Mouse (Mus musculus) forebrain, embryonic 14.5 days (tissue): ENCODE results near the gene Zdhhc20. TPM values are rescaled to one million over a fixed set of nuclear protein-coding genes. Genes with fewer than 3 reads are reported as not detected.

ENCODE experiments used
- ATAC-seq: fragments of 200-750 bp; cut with Nextera tagmentation; 2 replicates; pipeline ENCODE4 v1.8.0; 2017; ENCODE audit warnings: mild to moderate bottlenecking, moderate library complexity
- DNase-seq: peaks from one replicate; pipeline ENCODE4 v3.0.0-alpha.2; 2015; ENCODE audit warnings: low spot score
- H3K27ac ChIP-seq: fragments of 300-500 bp; sonication (generic); 2 replicates; pipeline ENCODE4 v1.5.1; 2014; ENCODE audit warnings: low read depth, mild to moderate bottlenecking, control low read depth, low read length, moderate library complexity
- H3K27me3 ChIP-seq: fragments of 300-500 bp; sonication (generic); replicated peaks from 2 replicates; pipeline ENCODE4 v1.6.1; 2014; ENCODE audit warnings: low read length, control low read depth, mixed read lengths; ENCODE audit not compliant: control insufficient read depth, insufficient read depth
- H3K36me3 ChIP-seq: fragments of 300-500 bp; sonication (generic); 2 replicates; pipeline ENCODE4 v1.6.1; 2014; ENCODE audit warnings: low read length, control low read depth; ENCODE audit not compliant: control insufficient read depth, insufficient read depth
- H3K4me1 ChIP-seq: fragments of 300-500 bp; sonication (generic); 2 replicates; pipeline ENCODE4 v1.6.1; 2014; ENCODE audit warnings: antibody characterized with exemption, low read length, control low read depth; ENCODE audit not compliant: control insufficient read depth, insufficient read depth
- H3K4me2 ChIP-seq: fragments of 300-500 bp; sonication (generic); 2 replicates; pipeline ENCODE4 v1.6.1; 2014; ENCODE audit warnings: mild to moderate bottlenecking, control low read depth, low read length
- H3K4me3 ChIP-seq: fragments of 300-500 bp; sonication (generic); 2 replicates; pipeline ENCODE4 v1.5.1; 2014; ENCODE audit warnings: low read depth, low read length, control low read depth
- H3K9ac ChIP-seq: fragments of 300-500 bp; sonication (generic); 2 replicates; pipeline ENCODE4 v1.6.1; 2014; ENCODE audit warnings: mild to moderate bottlenecking, low read length, control low read depth, moderate library complexity
- H3K9me3 ChIP-seq: fragments of 300-500 bp; sonication (generic); replicated peaks from 2 replicates; pipeline ENCODE4 v1.6.1; 2016; ENCODE audit warnings: low read length, control low read depth, mixed read lengths; ENCODE audit not compliant: control insufficient read depth
- WGBS: fragments of 180-500 bp; shearing (Covaris S2); extraction: QIAGEN DNeasy Blood & Tissue Kit; methylation state at CpG from one replicate; pipeline ENCODE4 v1.1.7; 2014; 5-methylcytosine and 5-hydroxymethylcytosine counted together
- polyA plus RNA-seq: library from polyadenylated mRNA; unstranded; fragments of >200 nt; fragmentation: Nextera tagmentation; extraction: Ambion mirVana; gene quantifications from 2 replicates; pipeline ENCODE4 v1.2.1, GENCODE M21; 2014

The Zdhhc20 gene
- polyA plus RNA-seq, 1 experiment from 2014 or later, result 29.7 TPM

DNA sequence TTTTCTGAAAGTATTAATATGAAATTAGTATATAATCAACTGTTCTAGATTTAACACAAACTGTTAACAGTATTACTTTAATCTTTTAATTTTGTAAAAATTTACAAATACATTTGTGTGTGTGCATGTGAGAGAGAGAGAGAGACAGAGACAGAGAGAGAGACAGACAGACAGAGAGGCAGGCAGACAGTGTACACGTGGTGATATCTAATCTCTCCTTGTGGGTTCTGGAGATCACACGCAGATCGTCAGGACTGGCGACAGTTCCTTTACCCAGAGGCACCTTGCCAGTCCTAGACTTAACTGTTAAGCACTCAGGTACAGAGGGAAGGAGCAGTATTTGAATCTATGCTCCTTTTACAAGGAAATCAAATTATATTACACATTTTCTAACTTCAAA is 69.2 kb downstream of the Zdhhc20 start:
- no peak overlapping the region for H3K4me3 ChIP-seq
- no peaks in the 10 kb centered on the region for H3K4me1 ChIP-seq
- no peak overlapping the region for H3K4me2 ChIP-seq
- no peak for DNase-seq
- ATAC-seq, result no peak
- no peaks in the 10 kb centered on the region for H3K9me3 ChIP-seq
- no peak overlapping the region for H3K27ac ChIP-seq
- no peak overlapping the region for H3K9ac ChIP-seq
- H3K36me3 ChIP-seq, result peaks cover 52% of the 10 kb centered on the region
- WGBS, result 87% methylated on average over 4 of the region's 4 CpGs
- no peaks in the 10 kb centered on the region for H3K27me3 ChIP-seq

DNA sequence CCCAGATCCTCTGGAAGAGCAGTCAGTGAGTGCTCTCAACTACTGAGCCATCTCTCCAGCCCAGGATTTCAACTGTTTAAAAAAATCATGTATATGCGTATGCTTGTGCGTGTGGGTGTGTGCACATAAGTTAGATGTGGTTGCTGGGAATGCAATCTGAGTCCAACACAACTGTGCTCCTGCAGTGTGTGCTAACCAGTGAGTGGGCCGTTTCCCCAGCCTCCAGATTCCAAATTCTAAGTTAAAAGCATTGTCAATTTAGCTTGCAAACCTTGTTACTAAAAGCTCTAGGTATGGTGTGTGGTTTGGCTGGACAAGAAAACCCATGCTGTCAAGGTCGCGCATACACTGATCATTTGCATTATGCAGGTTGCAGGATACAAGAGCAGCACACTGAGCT is 78.2 kb downstream of the Zdhhc20 start:
- Histone ChIP-seq H3K27me3 (no peaks in the 10 kb centered on the region), H3K9me3 (no peaks in the 10 kb centered on the region), H3K4me1 (no peaks in the 10 kb centered on the region), H3K9ac (no peak overlapping the region), H3K36me3 (peaks cover 46% of the 10 kb centered on the region), H3K4me3 (no peak overlapping the region), H3K27ac (no peak overlapping the region), H3K4me2 (no peak overlapping the region)
- WGBS, result 96% methylated on average over 5 of the region's 5 CpGs
- no peak for DNase-seq
- no peak for ATAC-seq

DNA sequence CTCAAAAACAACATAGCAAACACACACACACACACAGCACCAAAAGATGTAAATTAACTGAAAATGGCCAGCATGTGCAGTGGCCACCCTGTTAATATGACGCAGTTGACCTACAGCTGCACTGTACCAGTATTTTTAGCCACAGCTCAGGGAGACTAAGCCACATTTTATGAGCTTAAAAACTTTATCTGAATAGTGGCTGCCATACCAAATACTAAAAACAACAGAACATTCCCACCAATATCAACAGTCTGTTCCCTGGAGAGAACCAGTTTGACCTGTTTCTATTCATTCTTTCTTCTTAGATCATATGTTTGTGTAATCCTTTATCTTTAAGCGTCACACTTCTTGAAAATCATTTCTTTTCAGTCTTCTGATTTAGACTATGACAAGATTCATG is 79.2 kb downstream of the Zdhhc20 start:
- H3K36me3 ChIP-seq, result peaks cover 48% of the 10 kb centered on the region
- WGBS, result 97% methylated on average over 2 of the region's 2 CpGs
- ATAC-seq, result no peak
- no peaks in the 10 kb centered on the region for H3K9me3 ChIP-seq
- H3K4me3 ChIP-seq, result no peak overlapping the region
- H3K27ac ChIP-seq, result no peak overlapping the region
- no peaks in the 10 kb centered on the region for H3K4me1 ChIP-seq
- no peaks in the 10 kb centered on the region for H3K27me3 ChIP-seq
- H3K4me2 ChIP-seq, result no peak overlapping the region
- no peak for DNase-seq
- no peak overlapping the region for H3K9ac ChIP-seq

GRCm38 (mm10) chr14:57808558-57808957 is 81.5 kb downstream of the Zdhhc20 start:
- no peak overlapping the region for H3K27ac ChIP-seq
- no peak overlapping the region for H3K4me3 ChIP-seq
- H3K9ac ChIP-seq, result no peak overlapping the region
- no peaks in the 10 kb centered on the region for H3K4me1 ChIP-seq
- no peak overlapping the region for H3K4me2 ChIP-seq
- 74% methylated on average over 5 of the region's 5 CpGs for WGBS
- DNase-seq (peak; percentile 25), ATAC-seq (no peak)
- H3K36me3 ChIP-seq, result peaks cover 67% of the 10 kb centered on the region
- no peaks in the 10 kb centered on the region for H3K9me3 ChIP-seq
- H3K27me3 ChIP-seq, result no peaks in the 10 kb centered on the region

DNA sequence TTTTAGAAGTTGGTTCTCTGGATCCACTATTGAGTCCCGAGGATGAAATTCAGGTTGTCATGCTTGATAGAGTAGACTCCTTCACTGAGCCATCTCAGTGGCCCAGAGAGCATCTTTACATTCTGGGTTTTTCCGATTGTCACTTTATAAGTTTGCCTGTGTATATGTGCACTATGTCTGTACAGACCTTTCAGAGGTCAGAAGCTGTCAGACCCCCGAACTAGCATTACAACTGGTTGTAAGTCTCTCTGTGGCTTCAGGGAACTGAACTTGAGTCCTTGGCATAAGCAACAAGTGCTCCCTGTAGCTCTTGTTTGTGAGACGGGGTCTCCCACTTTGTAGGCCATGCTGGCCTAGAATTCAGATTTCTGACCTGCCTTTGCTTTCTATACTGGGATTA is 86.3 kb downstream of the Zdhhc20 start:
- WGBS, result 86% methylated on average over 4 of the region's 4 CpGs

GRCm38 (mm10) chr14:57797991-57798931 is 91.8 kb downstream of the Zdhhc20 start, which contains the start of gene Sap18:
TSS of gene Sap18 (plus strand) at chr14:57798180.
- peak; percentile 98 for ATAC-seq
- Histone ChIP-seq H3K36me3 (peaks cover 24% of the 10 kb centered on the region), H3K4me1 (peaks cover 11% of the 10 kb centered on the region), H3K27ac (peak within 1 kb of the TSS; percentile 65), H3K9ac (peak within 1 kb of the TSS; percentile 83), H3K9me3 (no peaks in the 10 kb centered on the region), H3K27me3 (no peaks in the 10 kb centered on the region), H3K4me3 (peak within 1 kb of the TSS; percentile 82), H3K4me2 (peak within 1 kb of the TSS; percentile 82)
- peak; percentile 100 for DNase-seq
- under 1% methylated on average over 99 of the region's 99 CpGs for WGBS

More for the DNA sequence above, 86.3 kb downstream of the Zdhhc20 start:
- no peaks in the 10 kb centered on the region for H3K9me3 ChIP-seq
- peaks cover 11% of the 10 kb centered on the region for H3K4me1 ChIP-seq
- peaks cover 75% of the 10 kb centered on the region for H3K36me3 ChIP-seq
- no peak overlapping the region for H3K4me2 ChIP-seq
- ATAC-seq, result no peak
- no peak overlapping the region for H3K27ac ChIP-seq
- no peak overlapping the region for H3K9ac ChIP-seq
- DNase-seq, result no peak
- no peaks in the 10 kb centered on the region for H3K27me3 ChIP-seq
- H3K4me3 ChIP-seq, result no peak overlapping the region

DNA sequence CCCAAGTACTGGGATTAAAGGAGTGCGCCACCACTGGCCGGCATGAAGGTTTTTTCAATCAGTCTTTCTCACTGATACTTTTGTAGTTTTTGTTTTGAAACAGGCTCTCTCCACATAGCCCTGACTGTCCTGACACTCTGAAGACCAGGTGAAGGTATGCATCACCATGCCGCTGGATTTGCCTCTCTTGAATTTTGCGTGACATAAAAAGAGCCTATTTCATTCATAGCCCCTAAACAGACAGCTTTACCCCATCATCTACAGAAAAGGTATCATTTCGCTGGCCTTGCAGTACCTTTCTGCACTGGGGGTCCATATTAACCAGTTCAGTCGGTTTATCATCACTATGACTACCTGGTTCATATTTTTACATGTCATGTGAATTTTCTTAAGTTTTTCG is 92.5 kb downstream of the Zdhhc20 start:
- Histone ChIP-seq H3K27me3 (no peaks in the 10 kb centered on the region), H3K4me3 (peak overlapping the region; percentile 82), H3K27ac (peak overlapping the region; percentile 65), H3K9me3 (no peaks in the 10 kb centered on the region), H3K36me3 (peaks cover 17% of the 10 kb centered on the region), H3K4me2 (peak overlapping the region; percentile 65), H3K9ac (peak overlapping the region; percentile 60), H3K4me1 (peaks cover 11% of the 10 kb centered on the region)
- 11% methylated on average over 7 of the region's 7 CpGs for WGBS
- ATAC-seq, result peak; percentile 70
- DNase-seq, result peak; percentile 2

DNA sequence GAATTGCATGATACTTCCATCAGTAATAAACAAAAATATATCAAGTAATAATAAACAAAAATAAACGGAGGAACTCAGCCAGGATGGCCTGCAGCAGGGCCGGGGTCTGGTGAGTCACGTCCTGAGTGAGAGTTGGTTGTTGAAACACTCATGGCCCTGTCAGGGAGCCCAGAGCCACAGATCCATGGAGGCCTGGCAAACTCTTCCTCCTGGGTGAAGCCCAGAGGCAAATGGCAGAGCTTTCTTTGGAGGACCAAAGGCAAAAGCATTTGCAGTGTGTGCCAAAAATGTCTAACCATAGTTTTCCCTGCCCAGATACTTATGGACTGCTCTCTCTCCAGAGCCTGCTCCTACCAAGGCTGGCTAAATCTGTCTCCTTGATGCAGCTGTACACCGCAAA is 98.9 kb downstream of the Zdhhc20 start:
- no peak for DNase-seq
- Histone ChIP-seq H3K27me3 (no peaks in the 10 kb centered on the region), H3K9me3 (no peaks in the 10 kb centered on the region), H3K4me2 (no peak overlapping the region), H3K4me3 (no peak overlapping the region), H3K27ac (no peak overlapping the region), H3K9ac (no peak overlapping the region), H3K4me1 (no peaks in the 10 kb centered on the region), H3K36me3 (no peaks in the 10 kb centered on the region)
- WGBS, result 90% methylated on average over 4 of the region's 4 CpGs
- no peak for ATAC-seq

DNA sequence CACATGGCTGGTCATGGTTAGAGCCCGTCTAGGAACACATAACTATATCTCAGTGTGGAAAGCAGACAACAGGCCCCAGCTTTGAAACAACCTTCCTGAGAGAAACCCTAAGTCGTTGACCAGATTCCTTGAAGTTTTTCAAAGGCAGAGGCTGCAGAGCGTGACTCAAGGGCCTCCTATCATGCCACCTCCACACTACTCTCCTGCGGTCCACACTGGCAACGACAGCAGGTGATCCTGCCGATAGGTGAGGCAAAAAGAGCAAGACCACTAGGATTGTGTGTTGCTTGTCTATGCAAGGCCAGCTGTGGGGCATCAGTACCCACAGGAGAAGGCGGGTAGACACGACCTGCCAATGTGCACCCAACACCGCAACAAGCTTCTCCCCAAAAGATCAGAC is 100.3 kb downstream of the Zdhhc20 start:
- DNase-seq, result no peak
- Histone ChIP-seq H3K4me3 (no peak overlapping the region), H3K27me3 (no peaks in the 10 kb centered on the region), H3K9me3 (no peaks in the 10 kb centered on the region), H3K4me1 (no peaks in the 10 kb centered on the region), H3K27ac (no peak overlapping the region), H3K9ac (no peak overlapping the region), H3K36me3 (no peaks in the 10 kb centered on the region), H3K4me2 (no peak overlapping the region)
- WGBS, result 91% methylated on average over 9 of the region's 9 CpGs
- ATAC-seq, result no peak
